Mouse (Mus musculus) stomach, embryonic 15.5 days (tissue): ENCODE results near the gene Ublcp1. TPM values are rescaled to one million over a fixed set of nuclear protein-coding genes. Genes with fewer than 3 reads are reported as not detected.
A peak's percentile ranks its signal among the peaks of the same experiment; 100 is the strongest.
"Not testable (repeated sequence)": the region's sequence is repeated elsewhere in the genome, so short reads cannot be mapped to it uniquely, and the experiment has no call there.

Source experiments
- ATAC-seq: fragments of 200-750 bp; cut with Nextera tagmentation; 2 replicates; pipeline ENCODE4 v1.8.0; 2017; ENCODE audit warnings: low read depth, moderate number of reproducible peaks, moderate TSS enrichment; ENCODE audit not compliant: insufficient read depth, low FRiP score
- H3K27ac ChIP-seq: fragments of 300-500 bp; sonication (generic); 2 replicates; pipeline ENCODE4 v1.5.1; 2015; ENCODE audit warnings: mild to moderate bottlenecking, inconsistent platforms
- H3K27me3 ChIP-seq: fragments of 300-500 bp; sonication (generic); replicated peaks from 2 replicates; pipeline ENCODE4 v1.6.1; 2015; ENCODE audit warnings: inconsistent platforms
- H3K36me3 ChIP-seq: fragments of 300-500 bp; sonication (generic); 2 replicates; pipeline ENCODE4 v1.6.1; 2015; ENCODE audit warnings: inconsistent platforms
- H3K4me1 ChIP-seq: fragments of 300-500 bp; sonication (generic); 2 replicates; pipeline ENCODE4 v1.6.1; 2015; ENCODE audit warnings: inconsistent platforms
- H3K4me2 ChIP-seq: fragments of 300-500 bp; sonication (generic); 2 replicates; pipeline ENCODE4 v1.6.1; 2015; ENCODE audit warnings: mild to moderate bottlenecking, inconsistent platforms
- H3K4me3 ChIP-seq: fragments of 300-500 bp; sonication (generic); replicated peaks from 2 replicates; pipeline ENCODE4 v1.5.1; 2015; ENCODE audit warnings: inconsistent platforms
- H3K9ac ChIP-seq: fragments of 300-500 bp; sonication (generic); 2 replicates; pipeline ENCODE4 v1.6.1; 2015; ENCODE audit warnings: inconsistent platforms
- H3K9me3 ChIP-seq: fragments of 300-500 bp; sonication (generic); 2 replicates; pipeline ENCODE4 v1.6.1; 2016; ENCODE audit warnings: inconsistent platforms
- WGBS: fragments of 180-500 bp; shearing (Covaris S2); methylation state at CpG from one replicate; pipeline ENCODE4 v1.1.7; 2015; 5-methylcytosine and 5-hydroxymethylcytosine counted together
- polyA plus RNA-seq: library from polyadenylated mRNA; unstranded; fragments of >200 nt; fragmentation: Nextera tagmentation; extraction: Ambion mirVana; gene quantifications from 2 replicates; pipeline ENCODE4 v1.2.1, GENCODE M21; 2015

Ublcp1 gene
- polyA plus RNA-seq, 1 experiment from 2014 or later, result 57.0 TPM

GRCm38 (mm10) chr11:44478382-44478781 lies 8.1 kb upstream of the Ublcp1 start:
- ATAC-seq, result no peak
- no peaks in the 10 kb centered on the region for H3K27me3 ChIP-seq
- no peak overlapping the region for H3K4me3 ChIP-seq
- no peaks in the 10 kb centered on the region for H3K4me1 ChIP-seq
- H3K9me3 ChIP-seq, result no peaks in the 10 kb centered on the region
- no peak overlapping the region for H3K9ac ChIP-seq
- 86% methylated on average over 4 of the region's 4 CpGs for WGBS
- H3K4me2 ChIP-seq, result no peak overlapping the region
- H3K36me3 ChIP-seq, result no peaks in the 10 kb centered on the region
- no peak overlapping the region for H3K27ac ChIP-seq

- Histone ChIP-seq H3K27ac (no peak overlapping the region), H3K4me1 (no peaks in the 10 kb centered on the region), H3K9me3 (no peaks in the 10 kb centered on the region), H3K4me3 (no peak overlapping the region), H3K9ac (no peak overlapping the region), H3K27me3 (no peaks in the 10 kb centered on the region), H3K4me2 (no peak overlapping the region), H3K36me3 (no peaks in the 10 kb centered on the region)
- ATAC-seq, result no peak
- 79% methylated on average over 2 of the region's 2 CpGs for WGBS
Measured at GRCm38 (mm10) chr11:44476445-44476844, 6.1 kb upstream of the Ublcp1 start.

- Histone ChIP-seq H3K36me3 (no peaks in the 10 kb centered on the region), H3K4me1 (no peaks in the 10 kb centered on the region), H3K9me3 (no peaks in the 10 kb centered on the region), H3K4me3 (no peak overlapping the region), H3K9ac (no peak overlapping the region), H3K27ac (no peak overlapping the region), H3K4me2 (no peak overlapping the region), H3K27me3 (no peaks in the 10 kb centered on the region)
- 67% methylated on average over 3 of the region's 3 CpGs for WGBS
- ATAC-seq, result no peak
Measured at GRCm38 (mm10) chr11:44475467-44475866, 5.2 kb upstream of the Ublcp1 start.

GRCm38 (mm10) chr11:44471337-44471995 lies 1.2 kb upstream of the Ublcp1 start:
- no peak for ATAC-seq
- Histone ChIP-seq H3K9ac (peak overlapping the region; percentile 35; the same call in 1 of the 2 replicates), H3K27ac (peak overlapping the region; percentile 86), H3K4me3 (peak overlapping the region; percentile 91), H3K9me3 (no peaks in the 10 kb centered on the region), H3K4me1 (0 out of 2 replicates have a peak, but pooled peaks cover 7% of the 10 kb centered on the region), H3K27me3 (no peaks in the 10 kb centered on the region), H3K4me2 (peak overlapping the region; percentile 86), H3K36me3 (no peaks in the 10 kb centered on the region)
- 13% methylated on average over 4 of the region's 4 CpGs for WGBS

- Histone ChIP-seq H3K27ac (peak overlapping the region; percentile 86), H3K9ac (peak overlapping the region; percentile 92), H3K9me3 (no peaks in the 10 kb centered on the region), H3K4me2 (peak overlapping the region; percentile 86), H3K36me3 (0 out of 2 replicates have a peak, but pooled peaks cover 3% of the 10 kb centered on the region), H3K4me1 (0 out of 2 replicates have a peak, but pooled peaks cover 7% of the 10 kb centered on the region), H3K27me3 (no peaks in the 10 kb centered on the region), H3K4me3 (peak overlapping the region; percentile 91)
- under 1% methylated on average over 59 of the region's 59 CpGs for WGBS
- peak; percentile 84 for ATAC-seq
Measured at GRCm38 (mm10) chr11:44469646-44470431, 459 bp downstream of the Ublcp1 start.

- no peak overlapping the region for H3K9ac ChIP-seq
- H3K36me3 ChIP-seq, result 0 out of 2 replicates have a peak, but pooled peaks cover 3% of the 10 kb centered on the region
- no peak for ATAC-seq
- no peak overlapping the region for H3K27ac ChIP-seq
- H3K27me3 ChIP-seq, result no peaks in the 10 kb centered on the region
- no peak overlapping the region for H3K4me3 ChIP-seq
- 0 out of 2 replicates have a peak, but pooled peaks cover 7% of the 10 kb centered on the region for H3K4me1 ChIP-seq
- H3K9me3 ChIP-seq, result no peaks in the 10 kb centered on the region
- 84% methylated on average over 10 of the region's 10 CpGs for WGBS
- no peak overlapping the region for H3K4me2 ChIP-seq
Measured at GRCm38 (mm10) chr11:44468306-44468790, 1.9 kb downstream of the Ublcp1 start.

GRCm38 (mm10) chr11:44466949-44467442 lies 3.3 kb downstream of the Ublcp1 start:
- H3K4me2 ChIP-seq, result no peak overlapping the region
- no peak for ATAC-seq
- H3K27ac ChIP-seq, result no peak overlapping the region
- H3K4me1 ChIP-seq, result 0 out of 2 replicates have a peak, but pooled peaks cover 7% of the 10 kb centered on the region
- 76% methylated on average over 6 of the region's 6 CpGs for WGBS
- no peak overlapping the region for H3K4me3 ChIP-seq
- H3K36me3 ChIP-seq, result 0 out of 2 replicates have a peak, but pooled peaks cover 3% of the 10 kb centered on the region
- no peak overlapping the region for H3K9ac ChIP-seq
- no peaks in the 10 kb centered on the region for H3K9me3 ChIP-seq
- H3K27me3 ChIP-seq, result no peaks in the 10 kb centered on the region

GRCm38 (mm10) chr11:44461493-44461892 lies 8.8 kb downstream of the Ublcp1 start:
- no peaks in the 10 kb centered on the region for H3K27me3 ChIP-seq
- no peak overlapping the region for H3K9ac ChIP-seq
- no peaks in the 10 kb centered on the region for H3K9me3 ChIP-seq
- no peak for ATAC-seq
- H3K36me3 ChIP-seq, result peaks cover 7% of the 10 kb centered on the region; the same call in 1 of the 2 replicates
- no peak overlapping the region for H3K4me3 ChIP-seq
- H3K4me1 ChIP-seq, result no peaks in the 10 kb centered on the region
- no peak overlapping the region for H3K27ac ChIP-seq
- 63% methylated on average over 6 of the region's 6 CpGs for WGBS
- no peak overlapping the region for H3K4me2 ChIP-seq

- Histone ChIP-seq H3K9me3 (no peaks in the 10 kb centered on the region), H3K9ac (no peak overlapping the region), H3K36me3 (no peaks in the 10 kb centered on the region), H3K4me1 (no peaks in the 10 kb centered on the region), H3K4me2 (no peak overlapping the region), H3K27me3 (no peaks in the 10 kb centered on the region), H3K27ac (no peak overlapping the region), H3K4me3 (no peak overlapping the region)
- ATAC-seq, result peak; percentile 43
- WGBS, result 48% methylated on average over 2 of the region's 2 CpGs
Measured at GRCm38 (mm10) chr11:44453423-44453822, 16.9 kb downstream of the Ublcp1 start.

GRCm38 (mm10) chr11:44452016-44452415 lies 18.3 kb downstream of the Ublcp1 start:
- H3K4me3 ChIP-seq, ATAC-seq, H3K9ac ChIP-seq, H3K27ac ChIP-seq, H3K4me2 ChIP-seq, H3K27me3 ChIP-seq, H3K4me1 ChIP-seq, H3K9me3 ChIP-seq, H3K36me3 ChIP-seq: not testable (repeated sequence)
- WGBS, result 87% methylated on average over 5 of the region's 5 CpGs

GRCm38 (mm10) chr11:44451046-44451445 lies 19.3 kb downstream of the Ublcp1 start:
- H3K9ac ChIP-seq, result no peak overlapping the region
- no peak overlapping the region for H3K4me3 ChIP-seq
- no peaks in the 10 kb centered on the region for H3K9me3 ChIP-seq
- no peaks in the 10 kb centered on the region for H3K36me3 ChIP-seq
- no peaks in the 10 kb centered on the region for H3K27me3 ChIP-seq
- no peak for ATAC-seq
- H3K4me1 ChIP-seq, result no peaks in the 10 kb centered on the region
- no peak overlapping the region for H3K27ac ChIP-seq
- no peak overlapping the region for H3K4me2 ChIP-seq

- ATAC-seq, result no peak
- Histone ChIP-seq H3K4me2 (no peak overlapping the region), H3K4me1 (no peaks in the 10 kb centered on the region), H3K9me3 (no peaks in the 10 kb centered on the region), H3K36me3 (no peaks in the 10 kb centered on the region), H3K27ac (no peak overlapping the region), H3K27me3 (no peaks in the 10 kb centered on the region), H3K9ac (no peak overlapping the region), H3K4me3 (no peak overlapping the region)
- 95% methylated on average over 6 of the region's 6 CpGs for WGBS
Measured at GRCm38 (mm10) chr11:44437786-44438185, 32.5 kb downstream of the Ublcp1 start.
